Mouse (Mus musculus): Measurements from ENCODE around the gene Med14. TPM values are rescaled to one million over a fixed set of nuclear protein-coding genes. Genes with fewer than 3 reads are reported as not detected.

Med14 gene
- 10 to 100 TPM; 22.4 to 25.2 TPM for total RNA-seq (2021)
- long read RNA-seq, experiment 1, full-length matches to known transcripts = 1 of 20 reads
- long read RNA-seq, experiment 1, partial matches to known transcripts = 13 of 20 reads
- long read RNA-seq, experiment 1, other reads (novel, unspliced or antisense) = 6 of 20 reads
- long read RNA-seq, experiment 2, full-length matches to known transcripts = 5 of 14 reads
- long read RNA-seq, experiment 2, partial matches to known transcripts = 4 of 14 reads
- long read RNA-seq, experiment 2, other reads (novel, unspliced or antisense) = 5 of 14 reads

- peak; percentile 79 for DNase-seq (ENCODE audit: low spot score)
Observed at GRCm38 (mm10) chrX:12761626-12762333, at the start of gene Med14. TSS of gene Med14 (minus strand) at chrX:12762073.

- no peak for DNase-seq (ENCODE audit: low spot score)
Observed at GRCm38 (mm10) chrX:12800559-12800958, 38.7 kb upstream of the Med14 start.

- peak; percentile 14 for DNase-seq (ENCODE audit: low spot score)
Observed at GRCm38 (mm10) chrX:12794842-12795241, 33.0 kb upstream of the Med14 start.

GRCm38 (mm10) chrX:12791674-12792340, 29.9 kb upstream of the Med14 start:
- DNase-seq (ENCODE audit: low spot score) = no peak

GRCm38 (mm10) chrX:12773236-12773635, 11.4 kb upstream of the Med14 start:
- no peak for DNase-seq (ENCODE audit: low spot score)

GRCm38 (mm10) chrX:12771561-12771960, 9.7 kb upstream of the Med14 start:
- DNase-seq (ENCODE audit: low spot score) = no peak

GRCm38 (mm10) chrX:12768571-12768970, 6.7 kb upstream of the Med14 start:
- DNase-seq (ENCODE audit: low spot score) = no peak

GRCm38 (mm10) chrX:12766846-12767564, 5.1 kb upstream of the Med14 start:
- no peak for DNase-seq (ENCODE audit: low spot score)

GRCm38 (mm10) chrX:12763127-12763834, 1.4 kb upstream of the Med14 start:
- no peak for DNase-seq (ENCODE audit: low spot score)

GRCm38 (mm10) chrX:12762334-12763126, 657 bp upstream of the Med14 start:
- DNase-seq (ENCODE audit: low spot score) = no peak

GRCm38 (mm10) chrX:12761259-12761625, 631 bp downstream of the Med14 start:
- peak; percentile 16 for DNase-seq (ENCODE audit: low spot score)

- no peak for DNase-seq (ENCODE audit: low spot score)
Observed at GRCm38 (mm10) chrX:12760501-12760900, 1.4 kb downstream of the Med14 start.

- no peak for DNase-seq (ENCODE audit: low spot score)
Observed at GRCm38 (mm10) chrX:12759625-12760024, 2.2 kb downstream of the Med14 start.

GRCm38 (mm10) chrX:12747886-12748285, 14.0 kb downstream of the Med14 start:
- no peak for DNase-seq (ENCODE audit: low spot score)

- DNase-seq (ENCODE audit: low spot score) = no peak
Observed at GRCm38 (mm10) chrX:12746729-12747128, 15.1 kb downstream of the Med14 start.

- no peak for DNase-seq (ENCODE audit: low spot score)
Observed at GRCm38 (mm10) chrX:12740396-12740795, 21.5 kb downstream of the Med14 start.

- no peak for DNase-seq (ENCODE audit: low spot score)
Observed at GRCm38 (mm10) chrX:12716036-12716435, 45.8 kb downstream of the Med14 start.

- DNase-seq (ENCODE audit: low spot score) = no peak
Observed at GRCm38 (mm10) chrX:12713796-12714195, 48.1 kb downstream of the Med14 start.

- DNase-seq (ENCODE audit: low spot score) = peak; percentile 5
Observed at GRCm38 (mm10) chrX:12686910-12687309, 75.0 kb downstream of the Med14 start.

GRCm38 (mm10) chrX:12686071-12686470, 75.8 kb downstream of the Med14 start:
- DNase-seq (ENCODE audit: low spot score) = no peak
